Mouse (Mus musculus) forebrain, embryonic 14.5 days (tissue): Measurements from ENCODE around the gene Stn1. TPM values are rescaled to one million over a fixed set of nuclear protein-coding genes. Genes with fewer than 3 reads are reported as not detected.

Source experiments
- ATAC-seq: fragments of 200-750 bp; cut with Nextera tagmentation; 2 replicates; pipeline ENCODE4 v1.8.0; 2017; ENCODE audit warnings: mild to moderate bottlenecking, moderate library complexity
- DNase-seq: peaks from one replicate; pipeline ENCODE4 v3.0.0-alpha.2; 2015; ENCODE audit warnings: low spot score
- H3K27ac ChIP-seq: fragments of 300-500 bp; sonication (generic); 2 replicates; pipeline ENCODE4 v1.5.1; 2014; ENCODE audit warnings: low read depth, mild to moderate bottlenecking, control low read depth, low read length, moderate library complexity
- H3K27me3 ChIP-seq: fragments of 300-500 bp; sonication (generic); replicated peaks from 2 replicates; pipeline ENCODE4 v1.6.1; 2014; ENCODE audit warnings: low read length, control low read depth, mixed read lengths; ENCODE audit not compliant: control insufficient read depth, insufficient read depth
- H3K36me3 ChIP-seq: fragments of 300-500 bp; sonication (generic); 2 replicates; pipeline ENCODE4 v1.6.1; 2014; ENCODE audit warnings: low read length, control low read depth; ENCODE audit not compliant: control insufficient read depth, insufficient read depth
- H3K4me1 ChIP-seq: fragments of 300-500 bp; sonication (generic); 2 replicates; pipeline ENCODE4 v1.6.1; 2014; ENCODE audit warnings: antibody characterized with exemption, low read length, control low read depth; ENCODE audit not compliant: control insufficient read depth, insufficient read depth
- H3K4me2 ChIP-seq: fragments of 300-500 bp; sonication (generic); 2 replicates; pipeline ENCODE4 v1.6.1; 2014; ENCODE audit warnings: mild to moderate bottlenecking, control low read depth, low read length
- H3K4me3 ChIP-seq: fragments of 300-500 bp; sonication (generic); 2 replicates; pipeline ENCODE4 v1.5.1; 2014; ENCODE audit warnings: low read depth, low read length, control low read depth
- H3K9ac ChIP-seq: fragments of 300-500 bp; sonication (generic); 2 replicates; pipeline ENCODE4 v1.6.1; 2014; ENCODE audit warnings: mild to moderate bottlenecking, low read length, control low read depth, moderate library complexity
- H3K9me3 ChIP-seq: fragments of 300-500 bp; sonication (generic); replicated peaks from 2 replicates; pipeline ENCODE4 v1.6.1; 2016; ENCODE audit warnings: low read length, control low read depth, mixed read lengths; ENCODE audit not compliant: control insufficient read depth
- WGBS: fragments of 180-500 bp; shearing (Covaris S2); extraction: QIAGEN DNeasy Blood & Tissue Kit; methylation state at CpG from one replicate; pipeline ENCODE4 v1.1.7; 2014; 5-methylcytosine and 5-hydroxymethylcytosine counted together
- polyA plus RNA-seq: library from polyadenylated mRNA; unstranded; fragments of >200 nt; fragmentation: Nextera tagmentation; extraction: Ambion mirVana; gene quantifications from 2 replicates; pipeline ENCODE4 v1.2.1, GENCODE M21; 2014

Gene Stn1
- polyA plus RNA-seq, 1 experiment from 2014 or later: 41.6 TPM

DNA sequence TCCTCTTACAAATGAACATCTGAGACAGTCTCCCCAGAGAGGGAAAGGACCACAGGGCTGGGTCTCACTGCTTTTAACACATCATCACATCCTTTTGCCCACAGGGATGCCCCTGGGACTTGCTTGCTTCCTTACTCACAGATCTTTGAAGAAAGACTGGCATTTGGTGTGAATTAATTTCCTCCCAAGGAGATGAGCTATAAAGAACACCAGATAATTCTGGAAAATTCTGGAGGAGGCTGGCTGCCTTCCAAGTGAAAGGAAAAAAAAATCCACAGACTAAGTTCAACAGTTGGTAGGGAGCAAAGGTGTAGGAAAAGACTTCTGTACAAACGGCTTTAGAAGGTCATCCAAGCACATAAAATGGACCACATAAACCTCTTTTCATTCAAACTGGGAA lies 3.2 kb downstream of the Stn1 start:
- H3K4me3 ChIP-seq: no peak overlapping the region
- no peak overlapping the region for H3K4me2 ChIP-seq
- H3K9ac ChIP-seq: no peak overlapping the region
- peaks cover 4% of the 10 kb centered on the region for H3K4me1 ChIP-seq
- DNase-seq (no peak), ATAC-seq (no peak)
- H3K27ac ChIP-seq: no peak overlapping the region
- H3K27me3 ChIP-seq: no peaks in the 10 kb centered on the region
- H3K9me3 ChIP-seq: no peaks in the 10 kb centered on the region
- 0 out of 2 replicates have a peak, but pooled peaks cover 2% of the 10 kb centered on the region for H3K36me3 ChIP-seq
- WGBS: 60% methylated on average over 1 of the region's 1 CpGs

DNA sequence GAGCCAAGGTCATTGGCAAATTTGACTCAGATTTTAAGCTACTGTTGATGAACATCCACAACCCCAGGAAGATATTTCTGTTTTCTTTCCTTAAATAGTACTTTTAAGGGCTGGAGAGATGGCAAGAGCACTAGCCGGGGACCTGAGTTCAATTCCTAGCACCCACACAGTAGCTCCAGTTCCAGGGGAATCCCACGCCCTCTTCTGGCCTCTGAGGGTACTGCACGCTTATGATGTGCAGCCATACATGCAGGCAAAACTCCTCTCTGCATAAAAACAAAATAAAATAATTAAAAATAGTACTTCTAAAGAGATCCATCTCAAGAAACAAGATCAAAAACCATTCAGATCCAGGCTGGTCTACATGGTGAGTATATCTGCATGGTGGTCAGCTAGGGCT lies 4.9 kb downstream of the Stn1 start:
- no peak for DNase-seq
- no peak overlapping the region for H3K4me3 ChIP-seq
- H3K4me2 ChIP-seq: no peak overlapping the region
- WGBS: 90% methylated on average over 3 of the region's 3 CpGs
- no peak for ATAC-seq
- H3K27ac ChIP-seq: no peak overlapping the region
- H3K36me3 ChIP-seq: peaks cover 9% of the 10 kb centered on the region; the same call in 1 of the 2 replicates
- no peaks in the 10 kb centered on the region for H3K27me3 ChIP-seq
- H3K9ac ChIP-seq: no peak overlapping the region
- H3K9me3 ChIP-seq: no peaks in the 10 kb centered on the region
- H3K4me1 ChIP-seq: peaks cover 2% of the 10 kb centered on the region

GRCm38 (mm10) chr19:47531309-47531708 lies 6.0 kb downstream of the Stn1 start:
- no peak overlapping the region for H3K4me2 ChIP-seq
- H3K9me3 ChIP-seq: no peaks in the 10 kb centered on the region
- H3K4me3 ChIP-seq: no peak overlapping the region
- H3K27me3 ChIP-seq: no peaks in the 10 kb centered on the region
- no peaks in the 10 kb centered on the region for H3K4me1 ChIP-seq
- DNase-seq (no peak), ATAC-seq (no peak)
- H3K9ac ChIP-seq: no peak overlapping the region
- H3K36me3 ChIP-seq: peaks cover 10% of the 10 kb centered on the region; the same call in 1 of the 2 replicates
- no peak overlapping the region for H3K27ac ChIP-seq
- 85% methylated on average over 5 of the region's 5 CpGs for WGBS

DNA sequence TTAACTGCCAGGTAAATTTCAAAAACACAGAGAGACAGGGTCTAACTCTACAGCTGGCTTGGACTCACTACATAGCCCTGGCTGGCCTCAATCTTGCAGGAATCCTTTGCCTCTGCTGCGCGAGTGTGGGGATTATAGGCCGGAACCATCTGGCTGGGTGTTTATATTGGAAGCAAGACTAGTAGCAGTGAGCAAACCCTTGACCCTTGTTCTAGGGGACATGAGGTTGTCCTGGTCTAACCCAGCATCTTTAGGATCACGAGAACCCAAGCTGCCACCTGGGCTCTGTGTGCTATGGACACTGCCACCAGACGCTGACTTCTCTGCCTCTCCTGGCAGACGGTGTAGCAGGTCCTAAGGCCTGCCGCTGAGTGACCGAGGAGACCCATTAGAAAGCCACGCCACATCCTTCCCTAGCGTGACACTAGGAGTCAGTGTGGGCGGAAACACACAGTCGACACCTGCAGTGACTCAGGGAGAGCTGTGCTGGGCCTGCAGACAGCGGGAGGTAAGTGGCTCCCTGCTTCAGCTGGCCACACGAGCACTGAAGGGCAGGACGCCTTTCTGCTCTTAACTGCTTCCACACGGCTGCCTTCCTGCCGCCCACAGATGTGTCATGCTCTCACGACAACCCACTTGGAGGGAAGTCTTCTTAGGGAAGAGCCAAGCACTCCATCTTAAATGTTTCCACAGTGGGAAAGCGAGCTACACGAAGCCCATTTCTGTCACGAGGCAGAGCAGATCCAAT lies 10.9 kb downstream of the Stn1 start:
- peaks cover 35% of the 10 kb centered on the region for H3K36me3 ChIP-seq
- no peak for ATAC-seq

GRCm38 (mm10) chr19:47524905-47525304 lies 12.4 kb downstream of the Stn1 start:
- Histone ChIP-seq H3K27ac (no peak overlapping the region), H3K4me2 (no peak overlapping the region), H3K4me3 (no peak overlapping the region), H3K36me3 (peaks cover 37% of the 10 kb centered on the region), H3K4me1 (no peaks in the 10 kb centered on the region), H3K27me3 (no peaks in the 10 kb centered on the region), H3K9ac (no peak overlapping the region), H3K9me3 (no peaks in the 10 kb centered on the region)
- 95% methylated on average over 8 of the region's 8 CpGs for WGBS
- DNase-seq: no peak
- ATAC-seq: no peak

More for the DNA sequence above, 10.9 kb downstream of the Stn1 start:
- 84% methylated on average over 21 of the region's 21 CpGs for WGBS
- Histone ChIP-seq H3K4me2 (no peak overlapping the region), H3K9me3 (no peaks in the 10 kb centered on the region), H3K4me3 (no peak overlapping the region), H3K4me1 (no peaks in the 10 kb centered on the region), H3K27ac (no peak overlapping the region), H3K27me3 (no peaks in the 10 kb centered on the region), H3K9ac (no peak overlapping the region)
- DNase-seq: no peak

- 85% methylated on average over 5 of the region's 5 CpGs for WGBS
- ATAC-seq (no peak), DNase-seq (no peak)
- Histone ChIP-seq H3K4me2 (no peak overlapping the region), H3K9me3 (no peaks in the 10 kb centered on the region), H3K27me3 (no peaks in the 10 kb centered on the region), H3K27ac (no peak overlapping the region), H3K4me1 (no peaks in the 10 kb centered on the region), H3K36me3 (peaks cover 30% of the 10 kb centered on the region), H3K9ac (no peak overlapping the region), H3K4me3 (no peak overlapping the region)
These were observed 15.9 kb downstream of the Stn1 start for GRCm38 (mm10) chr19:47521403-47521802.

DNA sequence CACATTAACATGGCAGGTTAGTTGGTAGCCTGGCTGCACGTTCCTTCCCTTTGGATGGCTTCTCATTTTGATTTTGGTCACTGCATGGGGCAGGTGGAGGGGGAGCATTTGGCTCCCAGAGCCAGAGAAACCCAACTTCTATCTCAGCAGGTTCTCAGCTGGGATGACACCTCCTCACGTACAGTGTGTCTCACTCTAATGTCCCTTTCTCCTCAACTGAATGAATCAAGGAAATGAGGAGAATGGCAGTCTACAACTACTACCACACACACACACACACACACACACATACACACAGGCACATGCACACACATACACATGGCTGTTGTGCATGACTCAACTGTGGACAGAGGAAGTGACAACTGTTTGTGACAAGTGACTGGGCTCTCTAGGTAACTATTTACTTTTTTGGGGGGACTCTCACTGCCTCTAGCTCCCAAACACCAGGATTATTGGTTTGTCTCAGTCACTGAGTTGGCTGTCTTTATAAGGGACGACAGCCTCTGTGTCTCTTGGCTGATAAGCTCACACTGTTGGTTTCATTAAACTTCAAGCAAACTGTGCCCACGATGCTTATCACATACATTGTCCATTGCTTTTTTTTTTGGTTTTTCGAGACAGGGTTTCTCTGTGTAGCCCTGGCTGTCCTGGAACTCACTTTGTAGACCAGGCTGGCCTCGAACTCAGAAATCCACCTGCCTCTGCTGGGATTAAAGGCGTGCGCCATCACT lies 18.0 kb downstream of the Stn1 start:
- Histone ChIP-seq H3K9me3 (no peaks in the 10 kb centered on the region), H3K4me1 (no peaks in the 10 kb centered on the region), H3K9ac (no peak overlapping the region), H3K27ac (no peak overlapping the region), H3K27me3 (no peaks in the 10 kb centered on the region), H3K36me3 (peaks cover 43% of the 10 kb centered on the region), H3K4me3 (no peak overlapping the region), H3K4me2 (no peak overlapping the region)
- DNase-seq (no peak), ATAC-seq (no peak)
- 91% methylated on average over 8 of the region's 8 CpGs for WGBS

DNA sequence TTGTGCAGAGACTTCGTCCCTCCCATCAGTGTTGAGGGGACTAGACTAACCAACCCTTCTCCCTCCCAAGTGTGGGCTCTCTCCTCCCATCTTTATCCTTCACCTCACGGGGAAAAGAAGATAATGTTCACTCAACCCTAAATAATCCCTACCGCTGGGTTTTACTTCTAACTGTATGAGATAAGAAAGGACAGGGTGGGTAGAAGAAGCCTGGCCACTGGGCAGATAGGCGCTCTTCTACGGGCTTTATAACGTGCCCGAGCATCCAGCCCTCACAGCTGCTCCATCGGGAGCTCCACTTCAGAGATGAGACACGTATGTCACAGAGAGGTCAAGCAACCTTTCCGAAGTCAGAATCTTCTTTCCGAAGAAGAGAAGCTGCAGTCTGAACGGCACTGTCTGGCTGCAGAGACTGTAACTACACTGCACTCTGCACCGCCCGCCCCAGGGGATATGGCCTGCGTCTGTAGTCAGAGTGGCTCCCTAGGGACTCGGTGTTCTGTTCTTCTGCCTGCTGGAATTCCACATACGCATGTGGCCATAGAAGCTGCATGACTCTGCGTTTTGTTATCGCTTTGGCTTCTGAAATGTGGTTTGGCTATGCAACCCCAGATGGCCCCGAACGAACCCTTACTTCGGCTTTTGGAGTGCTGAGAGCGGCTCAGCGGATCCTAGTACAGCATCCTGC lies 18.7 kb downstream of the Stn1 start:
- H3K9me3 ChIP-seq: no peaks in the 10 kb centered on the region
- H3K4me3 ChIP-seq: no peak overlapping the region
- 84% methylated on average over 24 of the region's 24 CpGs for WGBS
- no peaks in the 10 kb centered on the region for H3K27me3 ChIP-seq
- ATAC-seq (no peak), DNase-seq (no peak)
- H3K4me2 ChIP-seq: no peak overlapping the region
- H3K36me3 ChIP-seq: peaks cover 44% of the 10 kb centered on the region
- no peaks in the 10 kb centered on the region for H3K4me1 ChIP-seq
- no peak overlapping the region for H3K9ac ChIP-seq
- H3K27ac ChIP-seq: no peak overlapping the region
